Comparison of ENCODE assay signal across 27 mouse cellular contexts in the genomic region with DNA sequence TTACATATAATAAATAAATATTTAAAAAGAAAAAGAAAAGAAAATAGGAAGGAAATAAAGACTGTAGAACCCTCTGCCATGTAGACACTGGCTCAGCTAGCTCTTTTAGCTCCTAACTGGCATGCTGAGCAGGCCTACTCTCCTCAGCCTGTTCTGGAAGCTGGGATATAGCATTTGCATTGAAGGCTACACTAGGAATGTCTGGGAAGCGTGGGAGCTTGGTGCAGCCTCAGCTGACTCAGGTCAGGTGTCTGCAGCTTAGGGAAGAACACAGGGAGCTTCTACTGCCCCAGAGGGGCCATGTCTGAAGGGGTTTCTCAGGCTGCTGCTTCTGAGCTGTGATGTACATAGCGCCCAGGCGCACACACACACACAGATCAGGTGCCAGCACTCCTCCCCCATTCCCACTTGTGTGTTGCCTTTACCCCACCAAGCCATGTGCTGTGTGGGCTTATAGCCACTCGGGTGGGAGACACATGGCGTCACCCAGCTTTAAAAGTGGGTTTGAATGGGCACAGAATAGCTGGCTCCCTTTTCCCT. TPM values are rescaled to one million over a fixed set of nuclear protein-coding genes. Genes with fewer than 3 reads are reported as not detected.
DNase-seq lines count a peak whose midpoint lies in the region; ATAC-seq and TF ChIP-seq lines count a peak whose summit lies in the region.
"Had no signal": no experiment of that assay in that cellular context is flagged by ENCODE, and none has a peak within 500 bp of the region (broad histone marks: within the 10 kb centered on the region; RNA-seq: fewer than 3 reads in every experiment).

No protein-coding gene starts in this region.

- H3K27ac ChIP-seq in forebrain, embryonic 10.5 days: peak overlapping the region; percentile 26; the same call in 1 of the 2 replicates
- no peak overlapping the region for H3K27ac ChIP-seq in forebrain, postnatal 0 days (ENCODE audit: low read depth, low read length)
- H3K27ac ChIP-seq in hindbrain, embryonic 16.5 days (ENCODE audit: low read depth, low read length): no peak overlapping the region
- no peak overlapping the region for H3K27ac ChIP-seq in hindbrain, embryonic 13.5 days
- H3K27ac ChIP-seq: embryonic facial prominence, embryonic 15.5 days; layer of hippocampus, adult 2 months; liver, embryonic 15.5 days had no signal

- H3K4me3 ChIP-seq in forebrain, embryonic 10.5 days: no peak overlapping the region
- H3K4me3 ChIP-seq in forebrain, postnatal 0 days (ENCODE audit: low read depth, low read length): no peak overlapping the region
- H3K4me3 ChIP-seq in hindbrain, embryonic 16.5 days (ENCODE audit: low read length): no peak overlapping the region
- H3K4me3 ChIP-seq in hindbrain, embryonic 13.5 days: no peak overlapping the region
- H3K4me3 ChIP-seq: embryonic facial prominence, embryonic 15.5 days; layer of hippocampus, adult 2 months; liver, embryonic 15.5 days had no signal

- no peaks in the 10 kb centered on the region for H3K27me3 ChIP-seq in forebrain, embryonic 10.5 days (ENCODE audit: poor library complexity, severe bottlenecking)
- no peaks in the 10 kb centered on the region for H3K27me3 ChIP-seq in forebrain, postnatal 0 days (ENCODE audit: insufficient read depth, low read length)
- no peaks in the 10 kb centered on the region for H3K27me3 ChIP-seq in hindbrain, embryonic 16.5 days (replicated peaks; ENCODE audit: control insufficient read depth, insufficient read depth, low read length)
- H3K27me3 ChIP-seq in hindbrain, embryonic 13.5 days: no peaks in the 10 kb centered on the region
- H3K27me3 ChIP-seq: embryonic facial prominence, embryonic 15.5 days; liver, embryonic 15.5 days; Patski had no signal

- H3K9ac ChIP-seq in forebrain, postnatal 0 days: no peak overlapping the region
- H3K9ac ChIP-seq in hindbrain, embryonic 16.5 days (ENCODE audit: low read depth, low read length): no peak overlapping the region
- no peak overlapping the region for H3K9ac ChIP-seq in hindbrain, embryonic 13.5 days
- H3K9ac ChIP-seq: embryonic facial prominence, embryonic 15.5 days; liver, embryonic 15.5 days; lung, embryonic 14.5 days had no signal

- no peaks in the 10 kb centered on the region for H3K9me3 ChIP-seq in forebrain, embryonic 10.5 days
- no peaks in the 10 kb centered on the region for H3K9me3 ChIP-seq in forebrain, postnatal 0 days (ENCODE audit: low read length)
- H3K9me3 ChIP-seq in hindbrain, embryonic 16.5 days (ENCODE audit: control insufficient read depth, low read length): no peaks in the 10 kb centered on the region
- H3K9me3 ChIP-seq in hindbrain, embryonic 13.5 days: no peaks in the 10 kb centered on the region
- H3K9me3 ChIP-seq: embryonic facial prominence, embryonic 15.5 days; liver, embryonic 15.5 days had no signal

- H3K4me1 ChIP-seq in forebrain, embryonic 10.5 days: peaks cover 4% of the 10 kb centered on the region; the same call in 1 of the 2 replicates
- no peaks in the 10 kb centered on the region for H3K4me1 ChIP-seq in forebrain, postnatal 0 days (ENCODE audit: insufficient read depth)
- H3K4me1 ChIP-seq in hindbrain, embryonic 16.5 days (ENCODE audit: control insufficient read depth, insufficient read depth, low read depth, low read length): no peaks in the 10 kb centered on the region
- H3K4me1 ChIP-seq in hindbrain, embryonic 13.5 days (replicated peaks): no peaks in the 10 kb centered on the region
- H3K4me1 ChIP-seq: embryonic facial prominence, embryonic 15.5 days; liver, embryonic 15.5 days had no signal

- no peak for ATAC-seq in forebrain, postnatal 0 days
- 0 out of 2 replicates have a peak, but pooled peaks have one; percentile 27 for ATAC-seq in hindbrain, embryonic 16.5 days
- no peak for ATAC-seq in hindbrain, embryonic 13.5 days (ENCODE audit: low FRiP score)
- 0 out of 2 replicates have a peak, but pooled peaks have one; percentile 9 for ATAC-seq in granulocyte monocyte progenitor cell, adult 5-6 weeks (replicated peaks; ENCODE audit: poor library complexity, severe bottlenecking)
- ATAC-seq: intestine, embryonic 16.5 days; midbrain, embryonic 16.5 days; Patski had no signal

- peaks cover 14% of the 10 kb centered on the region for H3K36me3 ChIP-seq in forebrain, embryonic 10.5 days (replicated peaks)
- peaks cover 4% of the 10 kb centered on the region; the same call in 1 of the 2 replicates for H3K36me3 ChIP-seq in forebrain, postnatal 0 days (ENCODE audit: insufficient read depth)
- H3K36me3 ChIP-seq in hindbrain, embryonic 16.5 days (ENCODE audit: control insufficient read depth, insufficient read depth, low read length): no peaks in the 10 kb centered on the region
- H3K36me3 ChIP-seq in hindbrain, embryonic 13.5 days: peaks cover 21% of the 10 kb centered on the region
- H3K36me3 ChIP-seq: embryonic facial prominence, embryonic 15.5 days; liver, embryonic 15.5 days had no signal

- intact Hi-C loops in left cerebral cortex, postnatal 36 days (cut with DNase I): no loop called here
- intact Hi-C loops in left cerebral cortex, postnatal 14 days (cut with DNase I): no loop called here

- WGBS in forebrain, embryonic 10.5 days: 92% methylated on average over 5 of the region's 5 CpGs
- 86% methylated on average over 5 of the region's 5 CpGs for WGBS in forebrain, postnatal 0 days
- WGBS in hindbrain, embryonic 16.5 days: 83% methylated on average over 5 of the region's 5 CpGs
- WGBS in hindbrain, embryonic 13.5 days: 89% methylated on average over 5 of the region's 5 CpGs

- DNase-seq in forebrain, embryonic 10.5 days (ENCODE audit: extremely low spot score, low spot score): no peak
- DNase-seq in forebrain, postnatal 0 days: no peak
- peak; percentile 13 to 39 for DNase-seq in left cerebral cortex, postnatal 36 days (ENCODE audit: low spot score in 2 of 2)
- no peak for DNase-seq in left cerebral cortex, postnatal 14 days (ENCODE audit: low spot score in 2 of 2)
- DNase-seq in spleen, postnatal 14 days (ENCODE audit: low spot score in 2 of 2): no peak
- DNase-seq: adrenal gland, postnatal 10 days; cerebellum, adult 11 months; cerebellum, postnatal 10 days; gastrocnemius, postnatal 25 days; heart, adult 18-20 months; kidney, adult 8-10 months; kidney, postnatal 10 days; liver; lung, embryonic 14.5 days; lung, postnatal 14 days; thymus, postnatal 25 days had no signal

- no peak overlapping the region for H3K4me2 ChIP-seq in forebrain, postnatal 0 days (ENCODE audit: low read depth)
- H3K4me2 ChIP-seq in hindbrain, embryonic 16.5 days (ENCODE audit: low read length): no peak overlapping the region
- H3K4me2 ChIP-seq in hindbrain, embryonic 13.5 days: no peak overlapping the region
- H3K4me2 ChIP-seq: embryonic facial prominence, embryonic 15.5 days; heart, embryonic 11.5 days; liver, embryonic 15.5 days; lung, embryonic 14.5 days; midbrain, embryonic 11.5 days had no signal

- TF ChIP-seq CTCF in forebrain, postnatal 0 days (IDR thresholded peaks at IDR 0.05; ENCODE audit: low read depth): no peak

RNA-seq across cellular contexts. Expression of gene Leo1, which starts 39.3 kb away (rescaled TPM):
- polyA plus RNA-seq in forebrain, embryonic 10.5 days (2016; fragmentation: Nextera tagmentation; extraction: Ambion mirVana): 56.8 and 59.6 TPM in 2 replicates
- 33.4 and 37.3 TPM in 2 replicates for total RNA-seq in forebrain, postnatal 0 days (2014; rRNA removed)
- polyA plus RNA-seq in forebrain, postnatal 0 days (2015; fragmentation: Nextera tagmentation; extraction: Ambion mirVana): 31.4 and 39.8 TPM in 2 replicates
- 42.6 and 43.0 TPM in 2 replicates for polyA plus RNA-seq in hindbrain, embryonic 16.5 days (2015; fragmentation: Nextera tagmentation; extraction: Ambion mirVana)
- polyA plus RNA-seq in hindbrain, embryonic 13.5 days (2015; fragmentation: Nextera tagmentation; extraction: Ambion mirVana): 43.3 and 44.5 TPM in 2 replicates
- total RNA-seq in left cerebral cortex, postnatal 36 days (2021): 10 to 100 TPM; 26.2 to 30.0 TPM
- total RNA-seq in left cerebral cortex, postnatal 14 days (2021): 10 to 100 TPM; 27.9 to 29.4 TPM
- 23.2 and 24.2 TPM in 2 replicates for total RNA-seq in granulocyte monocyte progenitor cell, adult 5-6 weeks (2014; fragmentation: Nextera tagmentation)
- total RNA-seq in granulocyte monocyte progenitor cell, adult 5-6 weeks (2017): 38.9 and 42.7 TPM in 2 replicates

Comparison
In these comparisons a context has a peak if more than half of its experiments do, and no peak if none do; other contexts are left out.
1. DNase-seq: peak in left cerebral cortex, postnatal 36 days (2 of 2); none in forebrain, embryonic 10.5 days (single experiment), forebrain, postnatal 0 days (single experiment), left cerebral cortex, postnatal 14 days (0 of 2) and spleen, postnatal 14 days (0 of 2).
2. ATAC-seq: peak in hindbrain, embryonic 16.5 days (single experiment) and granulocyte monocyte progenitor cell, adult 5-6 weeks (single experiment); none in forebrain, postnatal 0 days (single experiment) and hindbrain, embryonic 13.5 days (single experiment).